Mouse (Mus musculus): ENCODE measurements at regions not wholly inside any gene's neighbourhood (a gene's known extent, or its start where the extent isn't known, plus 50 kb on each side); places are given as distances from the start of the nearest gene placed in this dataset.

DNA sequence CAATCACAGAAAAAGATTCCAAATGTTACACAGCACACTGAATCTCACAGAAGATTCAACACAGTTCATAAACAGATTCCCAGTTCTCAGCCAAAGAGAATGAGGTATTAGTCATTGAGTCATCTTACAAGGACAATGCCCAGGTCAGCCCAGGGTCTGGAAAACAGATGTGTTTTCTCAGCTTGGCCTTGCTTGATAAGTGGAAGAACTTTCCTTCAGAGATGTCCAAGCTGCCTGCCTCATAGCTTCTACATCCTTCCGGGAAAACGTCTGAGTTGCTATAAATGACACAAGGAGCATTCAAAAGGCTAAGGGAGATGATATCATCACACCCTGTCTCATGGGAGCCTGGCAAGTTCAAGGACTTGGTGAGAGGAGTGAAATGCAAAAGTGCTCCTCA, 139.9 kb upstream of the Pdzrn3 start:
- no peak for TF ChIP-seq CTCF (IDR thresholded peaks at IDR 0.05; ENCODE audit: borderline replicate concordance, extremely low read depth, insufficient read depth, insufficient read length)
- TF ChIP-seq POLR2A (IDR thresholded peaks at IDR 0.05; ENCODE audit: borderline replicate concordance, extremely low read depth, insufficient read depth, insufficient read length, poor library complexity, severe bottlenecking): no peak
